Mouse (Mus musculus): ENCODE results near the gene Atg13. TPM values are rescaled to one million over a fixed set of nuclear protein-coding genes. Genes with fewer than 3 reads are reported as not detected.
A peak's percentile ranks its signal among the peaks of the same experiment; 100 is the strongest.
"Not testable (repeated sequence)": the region's sequence is repeated elsewhere in the genome, so short reads cannot be mapped to it uniquely, and the experiment has no call there.

Gene Atg13
- total RNA-seq (2021): 10 to 100 TPM; 62.3 to 64.2 TPM
- long read RNA-seq, experiment 1, transcript Atg13-202 (16 exons, 3,551 nt): major isoform, 28 of 48 reads
- long read RNA-seq, experiment 1, partial matches to known transcripts: 3 of 48 reads
- long read RNA-seq, experiment 1, other reads (novel, unspliced or antisense): 16 of 48 reads
- long read RNA-seq, experiment 2, transcript Atg13-202 (16 exons, 3,551 nt): major isoform, 44 of 78 reads
- long read RNA-seq, experiment 2, partial matches to known transcripts: 17 of 78 reads
- long read RNA-seq, experiment 2, other reads (novel, unspliced or antisense): 14 of 78 reads

DNA sequence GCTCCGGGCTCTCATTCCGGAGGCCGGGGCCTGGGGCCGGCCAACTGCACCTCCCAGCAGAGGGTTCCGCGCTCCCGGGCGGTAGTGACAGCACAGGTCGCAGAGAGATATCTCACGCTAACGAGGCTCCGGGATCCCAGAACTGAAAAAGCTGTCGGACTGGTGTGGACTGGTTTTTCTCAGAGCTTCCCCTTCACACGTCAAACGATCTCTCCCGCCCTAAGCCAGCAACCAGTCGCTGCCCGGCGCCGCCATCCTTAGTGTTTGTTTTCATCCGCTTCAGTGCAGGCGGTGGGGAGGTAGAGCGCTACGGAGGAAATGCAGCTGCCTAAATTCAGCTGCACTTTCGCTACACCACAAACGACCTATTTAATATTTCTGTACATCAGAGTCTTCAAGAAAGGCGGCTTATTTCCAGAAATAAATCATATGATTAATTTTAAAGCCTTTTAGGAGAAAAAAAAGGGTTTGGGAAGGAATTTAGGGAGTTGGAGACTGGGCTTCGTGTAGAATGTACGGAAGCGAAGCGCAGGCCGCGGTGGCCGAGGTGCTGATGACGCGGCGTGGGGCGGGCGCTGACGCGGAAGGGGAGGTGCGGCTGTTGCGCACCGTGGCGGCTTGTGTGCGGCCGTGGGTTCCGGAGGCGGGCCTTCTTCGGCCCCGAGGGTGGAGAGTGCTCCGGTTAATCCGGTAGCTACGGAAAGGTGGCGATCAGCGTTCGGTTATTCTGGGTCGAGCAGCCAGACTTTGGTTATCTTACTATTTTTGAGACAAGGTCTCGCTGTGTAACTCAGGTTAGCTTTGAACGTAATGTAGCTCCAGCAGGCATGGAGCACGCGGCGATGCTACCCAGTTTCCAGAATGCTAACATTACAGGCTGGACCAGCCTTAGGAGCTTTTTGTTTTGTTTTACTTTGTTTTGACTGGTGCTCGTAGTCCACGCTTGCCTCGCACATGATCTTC is at the start of gene Atg13, which contains the start of gene Harbi1:
Gene Atg13 (minus strand): TSS at position 305 of the 963 bp plus-strand sequence.
Gene Harbi1 (plus strand): TSS at position 581 of the 963 bp plus-strand sequence.
- DNase-seq (ENCODE audit: low spot score in 2 of 2): peak; percentile 84 to 87

DNA sequence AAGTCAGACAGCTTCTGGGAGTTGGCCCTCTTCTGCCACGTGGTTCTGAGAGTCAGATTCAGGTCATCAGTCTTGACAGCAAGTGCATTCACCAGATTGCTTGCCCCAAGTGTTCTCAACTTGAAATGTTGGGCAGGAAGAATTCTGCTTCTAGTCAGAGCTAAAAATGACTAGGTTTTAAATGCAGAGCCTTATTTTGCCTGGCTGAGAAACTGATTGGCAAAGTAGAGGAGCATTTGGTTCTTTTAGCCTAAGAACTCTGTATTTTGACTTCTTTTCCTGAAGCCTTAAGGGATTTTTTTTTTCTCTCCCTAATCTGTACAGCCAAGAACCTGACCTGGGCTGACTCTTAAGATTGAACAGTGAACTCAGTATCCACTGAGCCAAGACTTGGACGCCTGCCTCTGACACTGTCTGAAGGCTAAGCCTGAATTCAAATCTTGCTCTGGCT is 39.5 kb upstream of the Atg13 start:
- no peak for DNase-seq (ENCODE audit: low spot score in 2 of 2)

DNA sequence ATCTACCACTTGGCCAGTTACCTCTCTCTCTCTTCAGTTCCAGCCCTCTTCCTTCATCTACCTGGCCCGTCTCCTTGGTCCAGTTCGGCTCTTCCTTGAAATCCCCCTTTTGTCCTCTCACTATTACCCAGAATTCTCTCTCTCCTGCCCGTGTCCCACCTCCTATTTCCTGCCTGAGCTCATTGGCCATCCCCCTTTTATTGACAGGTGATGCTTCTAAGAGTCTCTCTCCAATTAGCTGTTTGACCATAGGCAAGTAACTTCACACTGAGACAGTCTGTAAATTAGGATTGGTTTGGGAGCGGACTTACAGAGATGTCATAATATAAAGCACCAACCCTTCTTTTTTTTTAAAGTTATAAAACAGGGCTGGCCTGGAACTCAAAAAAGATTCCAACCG is 34.3 kb upstream of the Atg13 start:
- DNase-seq (ENCODE audit: low spot score in 2 of 2): no peak

DNA sequence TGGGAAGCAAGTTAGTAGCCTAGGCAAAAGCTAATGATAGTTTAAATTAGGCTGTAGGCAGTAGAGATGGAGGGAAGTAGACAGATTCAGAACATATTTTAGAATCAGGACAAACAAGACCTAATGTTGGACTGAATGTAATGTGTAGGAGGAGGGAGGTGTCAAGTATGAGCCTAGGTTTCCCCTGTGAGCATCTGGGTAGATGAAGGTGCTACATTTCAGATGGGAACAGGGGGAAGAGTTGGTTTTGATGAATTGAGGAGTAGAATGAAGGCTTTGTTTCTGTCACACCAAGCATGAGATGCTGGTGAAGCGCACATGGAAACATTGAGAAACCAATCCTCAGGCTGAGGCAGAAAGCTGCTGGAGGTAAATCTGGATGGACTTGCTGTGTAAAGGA is 29.2 kb upstream of the Atg13 start:
- no peak for DNase-seq (ENCODE audit: low spot score in 2 of 2)

DNA sequence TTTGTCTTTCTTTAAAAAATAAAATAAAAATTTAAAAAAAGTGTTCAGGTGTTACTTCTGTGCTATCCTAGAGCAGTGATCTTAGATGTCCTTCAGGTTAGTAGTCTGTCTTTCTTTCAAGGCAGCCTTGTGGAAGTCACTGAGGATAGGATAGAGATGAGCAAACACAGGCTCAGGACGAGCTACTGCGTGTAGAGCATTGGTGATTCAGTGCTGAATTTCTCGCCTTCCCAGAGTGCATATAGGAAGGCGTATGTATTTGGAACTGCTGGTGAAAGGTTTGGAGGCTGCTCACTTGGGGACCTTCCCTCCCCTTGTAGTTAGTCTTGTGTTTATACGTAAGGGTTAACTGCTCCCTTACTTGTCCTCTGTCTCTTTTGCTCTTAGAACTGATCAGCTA is 24.8 kb upstream of the Atg13 start:
- DNase-seq (ENCODE audit: low spot score in 2 of 2): no peak

DNA sequence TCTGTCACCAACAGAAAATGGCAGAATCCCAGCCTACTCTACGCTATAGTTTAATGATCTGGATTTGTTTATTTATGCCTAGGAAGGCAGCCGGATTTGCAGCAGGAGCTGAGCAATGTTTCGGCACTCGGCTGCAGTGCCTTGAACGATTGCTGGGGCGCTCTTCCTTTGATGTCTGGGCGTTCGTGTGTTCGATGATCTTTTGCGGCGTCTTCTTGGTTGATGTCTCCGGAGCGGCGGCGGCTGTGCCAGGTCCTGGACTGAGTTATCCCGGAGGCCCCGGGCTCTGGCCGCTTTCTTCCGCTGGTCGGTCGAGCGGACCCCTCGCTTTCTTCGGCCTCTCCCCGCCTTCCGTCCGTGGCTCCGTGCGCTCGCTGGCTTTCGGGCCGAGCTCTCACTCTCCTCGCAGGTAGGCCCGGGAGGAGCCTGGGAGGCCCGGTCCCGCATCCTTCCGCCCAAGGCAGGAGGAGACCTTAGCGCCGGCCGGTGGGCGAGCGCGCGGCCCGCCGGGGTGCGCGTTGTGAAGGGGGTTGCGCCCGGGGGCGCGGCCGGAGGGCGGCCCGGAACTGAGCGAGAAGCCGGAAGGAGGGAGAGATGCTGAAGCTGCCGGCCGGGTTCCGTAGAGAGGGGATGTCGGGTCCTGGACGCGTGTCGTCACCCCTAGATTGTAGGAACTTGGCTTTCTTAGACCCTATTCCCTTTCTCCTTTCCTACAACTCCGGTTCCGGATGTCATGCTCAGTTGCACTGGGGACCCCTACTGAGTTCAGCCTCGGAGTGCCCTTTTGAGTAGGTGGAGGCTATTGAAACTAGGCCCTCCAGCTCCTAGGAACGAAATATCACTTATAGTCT is 19.8 kb upstream of the Atg13 start, which contains the start of gene Ambra1:
Gene Ambra1 (plus strand): TSS at position 164 of the 851 bp plus-strand sequence.
- DNase-seq (ENCODE audit: low spot score in 2 of 2): peak; percentile 43 to 59

DNA sequence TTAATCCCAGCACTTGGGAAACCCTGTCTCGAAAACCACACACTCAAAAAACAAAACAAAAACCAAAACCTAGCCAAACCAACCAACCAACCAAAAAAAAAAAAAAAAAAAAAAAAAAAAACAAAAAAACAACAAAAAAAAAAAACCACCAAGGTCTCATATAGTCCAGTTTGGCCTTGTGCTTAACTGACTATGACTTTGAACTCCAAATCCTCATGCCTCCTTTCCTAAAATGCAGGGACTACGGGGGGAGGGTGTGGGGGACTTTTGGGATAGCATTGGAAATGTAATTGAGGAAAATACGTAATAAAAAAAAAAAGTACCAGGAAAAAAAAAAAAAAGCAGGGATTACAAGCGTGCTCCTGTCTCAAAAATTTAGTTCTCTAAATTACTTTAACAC is 19.2 kb upstream of the Atg13 start:
- no peak for DNase-seq (ENCODE audit: low spot score in 2 of 2)

DNA sequence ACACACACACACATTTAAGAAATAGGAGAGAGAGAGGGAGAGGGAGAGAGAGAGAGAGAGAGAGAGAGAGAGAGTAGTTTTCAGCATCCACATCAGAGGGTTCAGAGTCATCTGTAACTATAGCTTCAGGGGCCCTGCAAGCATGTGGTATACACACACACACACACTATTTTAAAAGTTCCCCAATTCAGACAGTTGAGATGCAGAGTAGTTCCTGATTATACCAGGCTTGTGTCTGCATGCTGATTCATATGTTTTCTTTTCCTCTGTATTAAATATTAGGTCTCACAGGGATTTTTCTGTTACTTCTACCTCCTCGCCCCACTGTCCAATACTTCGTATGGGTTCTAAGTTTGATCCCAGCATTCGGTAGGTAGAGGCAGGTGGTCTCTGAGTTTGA is 16.6 kb upstream of the Atg13 start:
- DNase-seq (ENCODE audit: low spot score in 2 of 2): no peak

DNA sequence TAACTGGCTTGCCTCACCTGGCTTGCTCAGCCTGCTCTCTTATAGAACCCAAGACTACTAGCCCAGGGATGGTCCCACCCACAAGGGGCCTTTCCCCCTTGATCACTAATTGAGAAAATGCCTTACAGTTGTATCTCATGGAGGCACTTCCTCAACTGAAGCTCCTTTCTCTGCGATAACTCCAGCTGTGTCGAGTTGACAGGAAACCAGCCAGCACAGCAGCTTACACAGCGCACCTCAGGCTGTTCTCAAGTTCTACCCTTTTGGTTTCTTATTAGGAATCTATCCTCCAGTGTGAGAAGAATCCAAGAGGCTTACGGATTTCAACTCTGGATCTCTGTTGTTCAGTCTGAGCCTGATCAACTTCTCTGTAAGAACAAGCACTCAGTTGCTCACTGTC is 15.1 kb upstream of the Atg13 start:
- not testable (repeated sequence) for DNase-seq (ENCODE audit: low spot score in 2 of 2)

DNA sequence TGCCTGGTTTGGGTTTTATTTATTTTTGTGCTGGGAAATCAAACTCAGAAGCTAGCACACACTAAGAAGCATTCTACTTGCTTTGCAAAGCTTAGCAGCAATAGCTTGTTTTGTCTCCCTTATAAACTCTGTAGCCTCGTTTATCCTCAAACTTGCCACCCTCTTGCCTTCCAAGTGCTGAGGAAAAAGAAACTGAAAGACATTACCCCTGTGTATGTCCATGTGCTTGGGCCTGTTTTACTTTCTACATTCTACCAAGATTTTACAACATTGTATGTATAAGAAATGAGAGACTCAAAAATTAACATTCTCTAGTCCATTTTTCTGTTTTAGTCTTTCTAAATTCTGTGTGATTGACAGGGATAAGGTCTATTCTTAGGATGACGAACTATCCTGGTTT is 14.3 kb upstream of the Atg13 start:
- no peak for DNase-seq (ENCODE audit: low spot score in 2 of 2)

DNA sequence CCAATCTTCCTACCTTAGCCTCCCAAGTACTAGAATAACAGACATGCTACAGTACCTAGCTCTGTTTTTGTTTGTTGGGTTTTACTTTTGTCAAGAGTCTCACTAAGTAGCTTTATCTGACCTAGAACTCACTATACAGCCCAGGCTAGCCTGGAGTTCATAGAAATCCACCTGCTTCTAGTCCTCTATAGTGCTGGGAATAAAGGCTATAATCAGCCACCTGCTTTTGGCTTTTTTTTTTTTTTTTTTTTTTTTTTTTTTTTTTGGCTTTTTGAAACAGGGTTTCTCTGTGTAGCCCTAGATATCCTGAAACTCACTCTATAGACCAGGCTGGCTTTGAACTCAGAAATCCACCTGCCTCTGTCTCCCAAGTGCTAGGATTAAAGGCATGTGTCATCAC is 13.6 kb upstream of the Atg13 start:
- DNase-seq (ENCODE audit: low spot score in 2 of 2): no peak

DNA sequence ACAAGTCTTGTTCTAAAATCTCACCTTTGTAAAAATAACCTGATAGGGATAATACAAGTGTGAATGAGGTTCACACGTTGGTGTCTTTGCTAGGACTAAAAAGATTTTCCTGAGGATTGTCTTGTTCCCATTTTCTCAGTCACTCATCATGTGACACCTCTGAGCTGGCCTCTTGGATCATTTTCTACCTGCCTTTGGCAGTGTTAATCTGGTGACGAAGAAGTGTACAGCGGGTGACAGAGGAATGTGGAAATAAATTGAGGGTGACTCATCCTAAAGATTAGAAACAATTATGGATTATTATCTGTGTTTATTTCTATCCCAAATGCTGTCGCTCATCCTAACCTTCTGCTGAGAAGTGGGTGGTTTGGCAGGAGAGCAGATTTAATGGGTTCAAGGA is 13.0 kb upstream of the Atg13 start:
- DNase-seq (ENCODE audit: low spot score in 2 of 2): no peak

DNA sequence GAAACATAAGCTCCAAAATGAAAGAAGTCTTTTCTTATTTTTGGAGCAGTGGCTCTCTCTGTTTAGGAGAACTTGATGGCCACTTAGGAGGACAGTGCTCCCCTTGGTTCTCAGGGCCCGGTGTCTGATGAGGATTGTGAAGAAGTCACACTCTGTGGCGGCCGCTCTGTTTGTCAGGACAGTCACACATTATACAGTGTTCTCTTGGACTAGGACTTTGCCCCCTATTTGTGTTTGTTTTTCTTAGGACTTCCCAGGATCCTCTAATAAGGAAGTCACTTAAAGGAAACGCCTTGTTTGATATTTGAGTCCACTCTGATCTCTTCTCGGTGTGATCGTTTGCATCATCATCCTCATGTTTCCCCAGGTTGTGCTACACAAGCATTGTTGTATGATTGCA is 7.9 kb upstream of the Atg13 start:
- DNase-seq (ENCODE audit: low spot score in 2 of 2): no peak

DNA sequence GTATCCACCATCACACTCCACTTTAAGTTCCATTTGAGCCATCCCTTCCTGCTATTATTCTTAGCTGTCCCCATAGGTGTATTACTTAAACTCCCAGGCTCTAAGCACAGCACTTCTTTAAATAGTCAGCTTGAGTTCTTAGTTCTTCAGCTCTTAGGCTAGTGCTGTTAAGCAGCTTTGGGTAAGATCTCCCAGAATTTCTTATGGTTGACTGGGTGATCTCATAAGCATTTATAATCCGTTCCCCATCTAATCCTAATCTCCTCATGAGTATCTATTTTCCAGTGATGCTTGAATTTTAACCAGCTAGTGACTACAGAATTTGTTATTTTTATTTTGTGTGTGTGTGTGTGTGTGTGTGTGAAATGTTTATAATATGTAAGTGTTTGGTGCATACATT is 4.5 kb upstream of the Atg13 start:
- no peak for DNase-seq (ENCODE audit: low spot score in 2 of 2)

DNA sequence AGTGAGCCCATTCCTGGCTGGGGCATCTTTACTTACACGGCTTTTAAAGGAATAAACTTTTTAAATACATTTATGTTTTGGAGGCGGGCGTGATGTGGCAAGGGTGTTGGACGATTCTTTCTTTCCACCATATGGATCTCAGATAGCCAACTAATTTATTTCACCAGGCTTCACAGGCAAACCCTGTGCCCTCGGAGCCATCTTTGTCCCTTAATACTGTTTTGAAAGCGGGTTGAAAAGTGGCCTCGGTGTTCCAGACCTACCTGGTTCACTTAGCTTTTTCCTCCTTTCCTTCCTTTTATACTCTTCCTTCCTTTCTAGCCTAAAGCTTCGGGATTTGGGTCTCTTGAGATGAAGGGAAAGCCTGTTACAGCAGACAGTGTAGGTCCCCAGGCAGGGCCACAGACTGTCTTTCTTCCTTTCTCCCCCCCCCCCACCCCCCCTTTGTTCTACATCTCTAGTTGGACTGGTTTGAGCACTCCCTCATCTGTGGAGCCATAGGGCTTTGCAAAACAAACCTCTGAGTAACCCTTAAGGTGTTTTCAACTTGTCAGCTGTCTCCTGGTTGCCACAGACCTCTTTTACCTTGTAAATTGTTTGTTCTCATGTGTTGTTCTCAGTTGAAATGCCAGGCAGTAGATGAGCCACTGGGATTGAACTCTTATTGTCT is 1.0 kb upstream of the Atg13 start:
- DNase-seq (ENCODE audit: low spot score in 2 of 2): no peak

DNA sequence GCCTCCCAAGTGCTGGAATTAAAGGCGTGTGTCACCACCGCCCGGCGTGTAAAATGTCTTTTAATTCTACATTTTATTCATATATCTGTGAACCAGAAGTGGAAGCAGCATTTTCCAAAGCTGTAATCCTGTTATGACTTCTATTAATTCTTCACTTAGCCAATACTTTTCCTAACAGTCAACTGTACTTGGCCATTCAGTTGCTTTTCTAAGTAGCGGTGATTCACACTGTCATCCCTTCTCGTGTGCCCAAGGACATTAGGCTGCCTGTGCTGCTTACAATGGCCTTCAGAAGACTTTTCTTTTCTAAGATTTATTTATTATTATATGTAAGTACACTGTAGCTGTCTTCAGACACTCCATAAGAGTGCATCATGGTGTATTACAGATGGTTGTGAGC is 2.0 kb downstream of the Atg13 start:
- DNase-seq (ENCODE audit: low spot score in 2 of 2): no peak

DNA sequence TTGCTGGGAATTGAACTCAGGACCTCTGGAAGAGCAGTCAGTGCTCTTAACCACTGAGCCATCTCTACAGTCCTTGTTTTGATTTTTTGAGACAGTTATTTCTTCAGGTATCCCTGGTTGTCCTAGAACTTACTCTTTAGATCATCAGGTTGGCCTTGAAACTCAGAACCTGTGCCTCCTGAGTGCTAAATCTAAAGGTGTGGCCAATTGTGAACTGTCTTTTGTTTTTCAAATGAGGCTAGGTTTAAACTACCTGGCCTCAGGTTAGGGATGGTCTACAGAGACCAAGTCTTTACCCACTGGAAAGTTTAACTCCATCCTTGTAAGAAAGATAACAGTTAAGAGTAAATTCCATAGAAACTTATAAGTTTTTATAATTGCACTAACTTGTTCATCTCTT is 3.9 kb downstream of the Atg13 start:
- DNase-seq (ENCODE audit: low spot score in 2 of 2): no peak

DNA sequence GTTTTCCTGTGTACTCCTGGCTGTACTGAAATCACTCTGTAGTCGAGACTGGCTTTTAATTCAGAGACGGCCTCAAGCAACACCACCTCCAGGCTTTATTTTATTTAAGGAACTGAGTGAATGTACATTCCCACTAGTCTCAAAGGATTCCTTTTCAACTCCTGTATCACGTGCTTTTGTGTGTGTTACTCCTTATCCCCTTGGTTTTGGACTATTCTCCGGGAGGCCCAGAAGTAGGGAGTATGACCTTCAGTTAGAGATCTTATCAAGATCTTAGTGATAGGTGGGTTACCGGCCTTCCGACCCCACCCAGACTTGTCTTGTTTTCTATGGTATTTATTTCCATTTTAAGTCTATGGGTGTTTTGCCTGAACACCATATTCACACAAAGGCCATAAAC is 4.6 kb downstream of the Atg13 start:
- no peak for DNase-seq (ENCODE audit: low spot score in 2 of 2)

DNA sequence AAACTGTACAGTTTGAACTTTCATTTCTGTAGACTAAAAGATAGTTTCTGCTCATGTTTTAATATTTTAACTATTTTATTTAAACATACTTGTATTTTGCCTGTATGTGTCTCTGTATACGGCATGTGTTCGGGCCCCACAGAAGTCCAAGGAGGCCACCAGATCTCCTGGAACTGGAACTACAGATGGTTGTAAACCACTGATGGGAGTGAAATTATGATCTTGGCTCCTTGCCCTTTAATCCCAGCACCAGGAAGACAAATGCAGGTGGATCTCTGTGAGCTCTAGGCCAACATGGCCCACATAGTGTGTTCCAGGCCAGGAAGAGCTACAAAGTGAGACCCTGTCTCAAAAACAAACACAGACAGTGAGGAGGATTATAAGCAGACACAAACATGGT is 9.0 kb downstream of the Atg13 start:
- DNase-seq (ENCODE audit: low spot score in 2 of 2): no peak

DNA sequence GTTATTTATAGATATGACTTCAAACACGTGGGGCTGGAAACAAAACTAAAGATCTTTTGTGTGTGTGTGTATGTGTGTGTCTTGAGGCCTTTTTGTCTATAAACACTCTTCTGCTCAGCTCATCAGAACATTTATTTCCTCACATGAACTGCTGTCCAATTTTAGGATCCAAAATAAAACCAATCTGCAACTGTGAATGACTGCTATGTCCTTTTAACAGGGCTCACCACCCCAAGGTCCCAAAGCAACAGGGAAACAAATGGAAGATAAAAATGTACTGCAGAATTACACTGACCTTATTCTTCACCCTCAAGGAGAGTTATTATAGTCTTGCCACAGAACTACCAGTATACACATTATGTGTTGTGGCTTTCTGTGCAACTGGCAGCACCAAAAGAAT is 11.2 kb downstream of the Atg13 start:
- no peak for DNase-seq (ENCODE audit: low spot score in 2 of 2)

DNA sequence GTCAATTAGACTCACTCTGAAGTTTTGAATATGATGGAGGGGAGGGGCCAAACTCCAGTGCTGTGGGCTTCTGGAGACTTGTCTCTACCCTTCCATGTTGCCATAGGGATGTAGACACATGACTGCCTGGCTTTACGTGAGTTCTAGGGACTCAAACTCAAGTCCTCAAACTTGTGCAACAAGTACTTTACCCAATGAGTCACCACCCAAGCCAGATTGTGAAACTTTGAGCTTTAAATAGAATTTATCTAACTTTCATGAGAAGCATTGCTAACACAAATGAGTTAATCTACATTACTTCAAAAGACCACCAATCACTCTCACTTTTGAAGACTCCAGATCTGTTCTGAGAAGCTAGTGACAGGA is 14.2 kb downstream of the Atg13 start:
- no peak for DNase-seq (ENCODE audit: low spot score in 2 of 2)
